Mouse (Mus musculus): ENCODE measurements around the gene Dpf1. TPM values are rescaled to one million over a fixed set of nuclear protein-coding genes. Genes with fewer than 3 reads are reported as not detected.

The Dpf1 gene
- total RNA-seq, 4 experiments from 2014 or later, result 91.6 to 116 (median 104) TPM

GRCm38 (mm10) chr7:29288079-29288478 lies 15.7 kb upstream of the Dpf1 start:
- no peak for DNase-seq (ENCODE audit: low spot score in 2 of 2)

DNA sequence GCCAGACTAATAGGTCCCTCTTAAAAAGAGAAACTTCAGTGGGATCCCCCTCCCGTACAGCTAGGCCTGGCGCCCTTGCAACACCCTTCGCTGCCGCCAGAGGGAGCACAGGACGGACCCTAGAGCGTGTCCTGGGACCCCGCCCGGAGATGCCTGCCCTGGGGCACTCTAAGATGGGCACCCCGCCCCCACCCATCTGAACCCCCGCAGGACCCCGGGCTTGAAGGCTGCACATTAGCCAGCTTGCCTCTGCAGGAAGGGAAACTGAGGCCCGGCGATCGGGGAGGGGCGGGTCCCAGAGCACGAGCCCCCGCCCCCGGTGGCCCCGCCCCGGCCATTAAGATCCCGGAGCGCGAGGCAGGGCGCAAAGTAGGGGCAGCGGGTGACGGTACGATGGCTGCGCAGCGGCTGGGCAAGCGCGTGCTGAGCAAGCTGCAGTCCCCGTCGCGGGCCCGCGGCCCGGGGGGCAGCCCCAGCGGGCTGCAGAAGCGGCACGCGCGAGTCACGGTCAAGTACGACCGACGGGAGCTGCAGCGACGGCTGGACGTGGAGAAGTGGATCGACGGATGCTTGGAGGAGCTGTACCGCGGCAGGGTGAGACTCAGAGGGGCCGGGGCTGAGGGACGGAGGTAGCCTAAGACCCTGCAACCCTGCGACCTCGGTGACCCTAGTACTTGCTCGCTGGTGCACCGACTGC lies 14.7 kb upstream of the Dpf1 start, which contains the start of gene Ppp1r14a:
Gene Ppp1r14a (plus strand): TSS at position 367 of the 697 bp plus-strand sequence.
- peak in 1 of 2 experiments; percentile 52 for DNase-seq (ENCODE audit: low spot score in 2 of 2)

GRCm38 (mm10) chr7:29289856-29290255 lies 13.9 kb upstream of the Dpf1 start:
- no peak for DNase-seq (ENCODE audit: low spot score in 2 of 2)

DNA sequence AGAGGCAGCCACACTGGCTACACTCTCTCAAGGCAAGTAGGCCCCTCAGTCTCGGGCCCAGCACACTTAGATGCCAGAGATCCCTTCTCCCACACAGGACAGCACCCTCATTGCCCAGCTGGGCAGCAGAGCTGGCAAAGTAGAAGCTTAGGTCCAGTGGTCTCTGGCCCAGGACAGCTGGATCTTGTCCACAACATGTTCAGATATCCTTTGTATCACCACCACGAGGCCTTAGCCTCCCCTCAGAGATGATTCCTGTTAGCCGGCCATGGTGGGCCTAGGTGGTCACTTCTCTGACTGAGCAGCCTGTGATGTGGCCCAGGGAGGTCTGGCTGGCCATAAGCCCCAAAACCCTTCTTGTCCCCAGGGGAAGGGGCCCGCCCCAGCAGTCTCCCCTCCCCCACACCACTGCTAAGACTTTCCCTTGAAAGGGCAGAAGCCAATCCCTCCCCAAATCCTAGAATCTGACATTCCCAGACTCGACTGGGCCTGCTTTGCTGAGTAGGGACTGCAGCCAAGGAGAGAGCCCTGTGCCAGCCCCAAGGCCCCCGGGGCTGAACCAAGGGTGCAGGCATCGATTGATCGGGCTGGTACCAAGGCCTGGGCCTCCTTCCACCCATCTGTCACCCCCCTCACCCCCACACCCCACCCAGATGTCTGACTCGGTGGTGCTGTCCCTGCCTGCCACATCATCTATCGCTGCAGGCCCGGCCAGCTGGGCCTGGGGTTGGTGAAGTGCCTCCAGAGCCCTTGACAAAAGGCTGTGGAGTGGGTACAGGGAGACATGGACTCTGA lies 12.9 kb upstream of the Dpf1 start:
- peak in 1 of 2 experiments; percentile 56 for DNase-seq (ENCODE audit: low spot score in 2 of 2)

GRCm38 (mm10) chr7:29291616-29292457 lies 11.9 kb upstream of the Dpf1 start:
- no peak for DNase-seq (ENCODE audit: low spot score in 2 of 2)

- no peak for DNase-seq (ENCODE audit: low spot score in 2 of 2)
These were observed 11.2 kb upstream of the Dpf1 start for GRCm38 (mm10) chr7:29292458-29293098.

DNA sequence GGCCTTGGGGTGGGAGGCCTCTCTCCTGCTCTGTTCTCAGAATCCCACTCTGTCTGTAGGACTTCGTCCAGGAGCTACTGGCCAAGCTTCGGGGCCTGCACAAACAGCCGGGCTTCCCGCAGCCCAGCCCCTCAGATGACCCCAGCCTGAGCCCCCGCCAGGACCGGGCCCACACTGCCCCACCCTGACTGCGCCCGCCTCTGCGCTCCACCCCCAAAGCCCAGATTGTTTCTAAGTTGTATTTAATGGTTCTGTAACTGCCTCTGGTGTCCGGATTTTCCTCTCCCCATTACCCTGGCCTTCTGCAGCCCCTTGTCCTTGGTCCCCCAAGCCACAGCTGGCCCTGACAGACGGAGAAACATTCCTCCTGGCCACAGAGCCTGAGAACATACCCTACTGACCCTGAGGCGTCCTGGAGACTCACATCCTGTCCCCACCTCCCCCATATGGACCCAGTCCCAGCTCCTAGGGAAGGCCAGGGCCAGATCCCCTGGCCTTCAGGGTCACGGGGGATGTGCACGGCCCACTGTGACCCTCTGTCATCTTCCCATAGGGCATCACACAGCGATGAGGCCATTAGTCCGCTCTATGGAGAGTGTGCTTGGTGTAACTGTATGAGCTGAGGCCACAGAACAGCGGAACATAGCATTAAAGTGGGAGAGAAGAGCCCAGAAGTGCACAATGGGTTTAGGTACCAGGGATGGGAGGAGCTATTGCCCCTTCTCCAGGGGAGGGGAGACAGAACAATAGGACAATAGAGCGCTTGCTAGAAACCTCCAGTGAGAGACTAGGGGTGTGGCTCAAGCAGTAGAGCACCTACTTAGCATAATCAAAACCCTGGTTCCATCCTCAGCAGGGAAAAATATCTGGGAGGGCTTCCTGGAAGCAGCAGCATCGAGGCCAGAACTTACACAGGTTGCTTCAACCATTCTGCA lies 10.4 kb upstream of the Dpf1 start:
- DNase-seq (ENCODE audit: low spot score in 2 of 2), result no peak

- DNase-seq (ENCODE audit: low spot score in 2 of 2), result no peak
These were observed 9.5 kb upstream of the Dpf1 start for GRCm38 (mm10) chr7:29294111-29294761.

DNA sequence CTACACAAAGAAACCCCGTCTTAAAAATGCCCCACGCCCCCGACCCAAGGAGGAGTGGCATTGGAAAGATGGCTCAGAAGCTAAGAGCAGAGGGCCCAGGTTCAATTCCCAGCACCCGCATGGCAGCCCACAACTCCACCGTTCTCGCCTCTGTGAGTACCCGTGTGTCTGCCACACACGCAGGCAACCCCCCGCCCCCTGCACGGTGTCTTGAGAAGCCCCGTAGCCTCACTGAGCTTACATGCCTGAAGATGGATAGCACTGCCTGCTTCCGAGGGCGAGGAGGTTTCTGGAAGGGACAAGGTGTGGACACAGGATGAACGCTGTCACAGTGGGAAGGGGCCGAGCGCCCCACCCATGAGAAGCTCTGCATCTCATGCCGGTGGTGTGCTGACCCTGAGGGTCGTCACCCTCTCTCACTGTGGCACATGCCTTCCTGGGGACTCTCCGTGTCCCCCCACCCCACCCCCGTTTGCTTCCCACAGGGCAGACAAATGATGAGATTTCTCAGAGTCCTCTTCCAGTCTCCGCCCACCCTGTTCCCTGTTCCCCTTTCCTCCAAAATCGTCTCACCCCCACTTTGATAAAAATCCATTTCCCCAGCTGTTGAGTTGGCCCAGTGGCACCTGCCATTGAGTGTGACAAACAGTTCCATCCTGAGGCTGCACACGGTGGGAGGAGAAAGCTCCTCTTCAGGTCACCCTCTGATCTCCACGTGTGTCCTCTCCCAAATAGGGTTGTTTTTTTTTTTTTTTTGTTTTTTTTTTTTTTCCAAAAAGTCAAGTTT lies 7.7 kb upstream of the Dpf1 start:
- no peak for DNase-seq (ENCODE audit: low spot score in 2 of 2)

- peak; percentile 52 to 58 for DNase-seq (ENCODE audit: low spot score in 2 of 2)
These were observed 6.8 kb upstream of the Dpf1 start for GRCm38 (mm10) chr7:29296998-29297397.

- DNase-seq (ENCODE audit: low spot score in 2 of 2), result no peak
These were observed 2.6 kb upstream of the Dpf1 start for GRCm38 (mm10) chr7:29301127-29301566.

GRCm38 (mm10) chr7:29302641-29303040 lies 1.1 kb upstream of the Dpf1 start:
- no peak for DNase-seq (ENCODE audit: low spot score in 2 of 2)

DNA sequence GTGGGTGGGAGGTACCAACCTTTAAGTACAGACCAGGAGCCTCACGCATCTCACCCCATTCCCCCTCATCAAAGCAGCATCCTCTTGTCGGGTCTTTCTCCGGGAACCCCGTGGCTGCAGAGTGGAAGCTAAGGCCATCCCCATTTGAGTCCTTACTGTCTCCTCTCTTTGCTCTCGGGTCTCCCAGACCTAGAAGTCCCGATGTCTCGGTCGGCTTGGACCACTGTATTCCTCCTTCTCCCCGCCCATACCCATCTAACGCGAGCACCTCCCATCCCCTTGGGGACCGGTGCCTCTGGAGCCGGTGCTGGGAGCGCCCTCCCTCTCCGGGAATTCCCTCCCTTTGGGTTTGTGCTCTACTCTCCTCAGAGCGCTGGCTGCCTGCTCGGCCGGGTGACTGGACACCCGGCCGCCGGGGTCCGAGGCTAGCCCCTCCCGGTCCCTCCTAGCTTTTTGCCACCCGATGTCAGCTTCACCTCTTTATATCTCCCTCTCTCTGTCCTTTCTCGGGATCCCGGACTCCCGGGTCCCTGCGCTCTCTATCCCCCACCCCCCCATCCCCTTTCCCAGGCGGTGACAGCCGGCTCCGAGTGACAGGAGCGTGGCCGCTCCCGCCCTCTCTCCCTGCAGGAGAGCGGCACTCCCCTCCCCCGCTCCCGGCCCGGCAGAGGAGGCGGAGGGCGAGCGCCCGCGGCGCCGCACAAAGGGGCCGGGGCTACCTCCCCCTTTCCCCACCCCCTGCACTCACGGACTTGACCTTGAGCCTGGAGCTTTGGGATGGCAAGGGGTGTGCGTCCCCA lies 912 bp downstream of the Dpf1 start:
- no peak for DNase-seq (ENCODE audit: low spot score in 2 of 2)

GRCm38 (mm10) chr7:29305263-29305988 lies 1.7 kb downstream of the Dpf1 start:
- no peak for DNase-seq (ENCODE audit: low spot score in 2 of 2)

DNA sequence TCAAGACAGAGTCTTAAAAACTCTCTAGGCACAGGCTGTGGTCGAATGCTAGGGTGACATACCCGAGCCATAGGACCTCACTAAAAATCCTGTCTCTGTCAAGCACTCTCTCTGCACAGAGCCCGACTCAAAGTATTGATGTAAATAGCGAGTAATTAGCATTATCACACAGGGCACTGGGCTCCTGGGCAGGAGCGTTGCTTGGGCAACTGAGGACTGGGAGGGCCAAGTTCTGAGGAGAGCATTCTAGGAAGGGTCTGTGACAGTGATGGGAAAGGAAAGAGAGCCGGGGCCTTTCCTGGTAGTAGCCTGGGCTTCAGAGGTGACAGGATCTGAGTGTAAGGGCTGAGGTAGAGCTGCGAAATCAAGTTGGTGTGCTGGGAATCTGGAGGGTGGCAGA lies 2.4 kb downstream of the Dpf1 start:
- no peak for DNase-seq (ENCODE audit: low spot score in 2 of 2)

GRCm38 (mm10) chr7:29306619-29307018 lies 2.9 kb downstream of the Dpf1 start:
- no peak for DNase-seq (ENCODE audit: low spot score in 2 of 2)
